Mouse (Mus musculus): Measurements from ENCODE around the gene Phrf1.

- TF ChIP-seq CTCF (IDR thresholded peaks at IDR 0.05; ENCODE audit: borderline replicate concordance, insufficient read depth, low read depth, low read length) (no peak), POLR2A (IDR thresholded peaks at IDR 0.05; ENCODE audit: borderline replicate concordance, insufficient read depth, low read length) (no peak)
Measured at GRCm38 (mm10) chr7:141195754-141196153, 32.8 kb upstream of the Phrf1 start.

Data from cerebellum, adult 2 months (tissue).